Mouse (Mus musculus): ENCODE measurements at regions not wholly inside any gene's neighbourhood (a gene's known extent, or its start where the extent isn't known, plus 50 kb on each side); places are given as distances from the start of the nearest gene placed in this dataset.

- no peak for DNase-seq (ENCODE audit: low read depth)
Measured at GRCm38 (mm10) chr5:141137716-141138115, 103.6 kb upstream of the Sdk1 start.

DNA sequence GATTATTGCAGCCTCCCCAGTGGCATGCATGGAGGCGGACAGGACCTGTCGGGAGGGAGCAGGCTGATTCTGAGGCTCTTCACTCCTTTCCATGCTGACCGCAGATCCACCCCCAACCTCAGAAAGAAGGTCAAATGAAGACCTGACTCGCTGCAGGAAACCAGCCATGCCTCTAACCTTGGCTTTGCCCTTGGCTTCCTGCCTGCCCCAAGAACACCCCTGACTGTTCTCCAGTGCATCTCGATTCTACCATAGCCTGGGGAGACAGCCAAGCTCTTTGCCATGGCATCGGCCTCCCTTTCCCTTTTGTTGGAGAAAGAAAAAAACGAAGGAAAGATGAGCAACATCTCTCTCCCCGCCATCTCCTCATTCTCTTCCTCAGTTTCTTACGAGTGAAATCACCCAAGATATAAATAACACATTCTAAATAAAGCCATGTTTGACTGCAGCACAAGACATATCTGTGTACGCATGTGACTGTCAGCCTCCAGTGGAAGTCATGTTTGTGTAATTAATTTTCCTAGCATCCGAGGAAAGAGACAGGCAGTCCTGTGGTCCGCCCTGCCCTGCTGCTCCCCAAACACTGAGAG, 102.4 kb upstream of the Sdk1 start:
- no peak for DNase-seq (ENCODE audit: low read depth)

GRCm38 (mm10) chr5:141139361-141139912, 101.9 kb upstream of the Sdk1 start:
- DNase-seq (ENCODE audit: low read depth), result no peak

- no peak for DNase-seq (ENCODE audit: low read depth)
Measured at GRCm38 (mm10) chr5:141160391-141160790, 80.9 kb upstream of the Sdk1 start.

GRCm38 (mm10) chr5:141160956-141161355, 80.3 kb upstream of the Sdk1 start:
- no peak for DNase-seq (ENCODE audit: low read depth)

GRCm38 (mm10) chr5:141182442-141182841, 58.8 kb upstream of the Sdk1 start:
- DNase-seq (ENCODE audit: low read depth), result no peak

- no peak for DNase-seq (ENCODE audit: low read depth)
Measured at GRCm38 (mm10) chr5:141189033-141189432, 52.3 kb upstream of the Sdk1 start.
